Mouse (Mus musculus): ENCODE data around the gene Eif3l. TPM values are rescaled to one million over a fixed set of nuclear protein-coding genes. Genes with fewer than 3 reads are reported as not detected.

Eif3l gene
- polyA plus RNA-seq, 1 experiment from 2014 or later: 96.7 TPM

DNA sequence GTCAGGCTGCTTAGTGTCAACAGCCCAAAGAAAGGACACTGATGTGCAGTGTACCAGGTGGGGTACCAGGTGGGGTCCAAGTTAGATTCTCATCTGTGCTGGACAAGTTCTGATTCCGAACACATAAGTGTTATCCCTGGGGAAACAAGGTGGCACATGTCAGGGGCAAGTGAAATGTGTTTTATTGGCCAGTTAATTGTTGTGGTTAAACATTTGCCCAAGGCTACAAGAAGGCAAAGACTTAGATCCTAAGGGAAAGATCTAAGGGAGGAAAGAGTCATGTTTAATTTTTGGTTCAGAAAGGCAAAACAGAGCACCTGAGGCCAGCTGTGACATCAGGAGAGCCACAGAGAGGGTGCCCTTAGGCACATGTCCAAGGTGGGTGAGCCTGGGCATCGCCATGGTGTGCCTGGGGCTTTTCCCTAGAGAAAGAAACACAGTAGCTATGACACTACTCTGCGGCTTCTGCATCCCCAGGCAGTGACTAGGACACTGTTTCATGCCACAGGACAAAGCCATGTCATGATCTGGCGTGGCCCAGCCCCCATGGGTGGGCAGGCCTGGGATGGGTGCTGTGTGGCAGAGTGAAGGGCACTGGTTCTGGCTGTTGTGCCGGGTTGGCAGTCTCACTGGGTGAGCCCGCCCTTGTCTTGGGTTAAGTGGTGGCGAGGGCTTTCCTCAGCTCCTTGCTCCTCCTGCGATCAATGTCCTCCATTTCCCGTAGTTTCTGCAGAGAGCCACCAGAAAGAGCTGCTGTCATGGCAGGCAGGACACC, 59.7 kb downstream of the Eif3l start:
- Histone ChIP-seq H3K4me3 (ENCODE audit: inconsistent target) (no peak overlapping the region), H3K36me3 (ENCODE audit: inconsistent target) (peaks cover 36% of the 10 kb centered on the region), H3K27ac (no peak overlapping the region), H3K79me2 (ENCODE audit: inconsistent target) (no peaks in the 10 kb centered on the region)
- 94% methylated on average over 9 of the region's 9 CpGs for WGBS (ENCODE audit: missing documents)

DNA sequence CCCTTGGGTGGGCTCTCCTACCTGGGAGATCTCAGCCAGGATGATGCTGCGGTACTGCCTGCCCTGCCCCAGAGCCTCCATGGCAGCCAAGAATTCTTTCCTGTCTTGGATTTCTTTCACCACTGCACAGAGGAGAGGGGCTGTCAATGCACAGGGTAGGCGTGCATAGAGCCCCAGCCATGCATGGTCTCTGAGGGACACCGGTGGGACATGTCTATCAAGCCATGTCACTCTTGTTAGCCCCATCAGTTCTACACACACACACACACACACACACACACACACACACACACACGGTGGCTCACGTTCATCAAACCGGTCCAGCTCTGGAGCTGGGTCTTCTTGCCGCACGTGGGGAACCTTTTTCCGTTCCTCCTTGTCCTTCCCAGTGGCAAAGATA, 60.4 kb downstream of the Eif3l start:
- 82% methylated on average over 9 of the region's 9 CpGs for WGBS (ENCODE audit: missing documents)
- Histone ChIP-seq H3K36me3 (ENCODE audit: inconsistent target) (peaks cover 30% of the 10 kb centered on the region), H3K4me3 (ENCODE audit: inconsistent target) (no peak overlapping the region), H3K27ac (no peak overlapping the region), H3K79me2 (ENCODE audit: inconsistent target) (no peaks in the 10 kb centered on the region)

DNA sequence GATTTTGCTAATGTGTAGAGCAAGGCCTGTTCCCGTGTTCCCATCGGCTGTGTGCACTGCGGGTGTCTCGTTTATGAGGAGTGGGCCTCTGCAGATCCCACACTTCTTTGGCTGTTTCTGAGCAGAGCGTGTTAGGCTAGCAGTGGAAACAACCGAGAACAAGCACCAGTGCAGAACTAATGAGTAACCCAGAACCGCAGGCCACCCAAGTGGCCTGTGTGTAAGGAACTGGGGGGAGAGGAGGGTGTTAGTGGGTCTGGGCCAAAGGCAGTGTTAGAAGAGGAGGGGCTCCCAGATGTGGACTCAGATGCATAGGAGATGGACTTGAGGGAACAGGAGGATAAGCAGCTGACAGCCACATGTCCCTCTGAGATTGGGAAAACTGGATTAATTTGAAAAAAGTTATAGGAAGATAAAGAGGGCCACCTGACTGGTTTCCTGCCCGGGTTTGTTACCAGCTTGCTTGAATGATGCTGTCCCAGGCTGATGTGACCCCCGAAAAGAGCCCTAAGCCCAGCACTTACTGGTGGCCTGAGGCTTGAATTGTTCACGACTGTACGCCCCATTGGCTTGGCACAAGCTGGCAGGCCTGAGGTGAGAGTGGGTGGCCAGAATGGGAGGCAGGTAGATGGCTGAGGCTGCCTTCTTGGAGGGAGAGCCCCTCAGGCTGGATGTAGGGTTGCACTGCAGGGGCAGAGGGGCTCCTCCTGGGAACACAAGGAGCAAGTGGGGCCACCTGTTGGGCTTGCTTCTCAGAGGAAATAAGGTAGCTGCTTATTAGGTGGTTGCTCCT, 61.0 kb downstream of the Eif3l start:
- Histone ChIP-seq H3K79me2 (ENCODE audit: inconsistent target) (no peaks in the 10 kb centered on the region), H3K36me3 (ENCODE audit: inconsistent target) (peaks cover 23% of the 10 kb centered on the region), H3K27ac (no peak overlapping the region), H3K4me3 (ENCODE audit: inconsistent target) (no peak overlapping the region)
- 79% methylated on average over 11 of the region's 11 CpGs for WGBS (ENCODE audit: missing documents)

DNA sequence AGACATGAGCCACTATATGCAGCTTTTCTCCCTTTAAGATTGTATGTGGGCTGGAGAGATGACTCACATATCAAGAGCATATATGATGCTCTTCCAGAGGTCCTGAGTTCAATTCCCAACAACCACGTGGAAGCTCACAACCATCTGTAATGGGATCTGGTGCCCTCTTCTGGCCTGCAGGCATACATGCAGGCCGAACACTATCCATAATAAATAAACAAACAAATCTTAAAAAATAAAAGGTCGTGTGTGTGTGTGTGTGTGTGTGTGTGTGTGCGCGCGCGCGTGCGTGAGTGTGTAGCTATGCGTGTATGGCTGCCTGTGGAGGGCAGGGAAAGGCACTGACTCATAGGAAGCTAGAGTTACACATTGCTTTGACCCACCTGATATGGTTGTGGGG, 64.7 kb downstream of the Eif3l start:
- Histone ChIP-seq H3K4me3 (ENCODE audit: inconsistent target) (no peak overlapping the region), H3K36me3 (ENCODE audit: inconsistent target) (peaks cover 6% of the 10 kb centered on the region; the same call in 1 of the 2 replicates), H3K27ac (no peak overlapping the region), H3K79me2 (ENCODE audit: inconsistent target) (peaks cover 15% of the 10 kb centered on the region)
- 45% methylated on average over 9 of the region's 10 CpGs for WGBS (ENCODE audit: missing documents)

DNA sequence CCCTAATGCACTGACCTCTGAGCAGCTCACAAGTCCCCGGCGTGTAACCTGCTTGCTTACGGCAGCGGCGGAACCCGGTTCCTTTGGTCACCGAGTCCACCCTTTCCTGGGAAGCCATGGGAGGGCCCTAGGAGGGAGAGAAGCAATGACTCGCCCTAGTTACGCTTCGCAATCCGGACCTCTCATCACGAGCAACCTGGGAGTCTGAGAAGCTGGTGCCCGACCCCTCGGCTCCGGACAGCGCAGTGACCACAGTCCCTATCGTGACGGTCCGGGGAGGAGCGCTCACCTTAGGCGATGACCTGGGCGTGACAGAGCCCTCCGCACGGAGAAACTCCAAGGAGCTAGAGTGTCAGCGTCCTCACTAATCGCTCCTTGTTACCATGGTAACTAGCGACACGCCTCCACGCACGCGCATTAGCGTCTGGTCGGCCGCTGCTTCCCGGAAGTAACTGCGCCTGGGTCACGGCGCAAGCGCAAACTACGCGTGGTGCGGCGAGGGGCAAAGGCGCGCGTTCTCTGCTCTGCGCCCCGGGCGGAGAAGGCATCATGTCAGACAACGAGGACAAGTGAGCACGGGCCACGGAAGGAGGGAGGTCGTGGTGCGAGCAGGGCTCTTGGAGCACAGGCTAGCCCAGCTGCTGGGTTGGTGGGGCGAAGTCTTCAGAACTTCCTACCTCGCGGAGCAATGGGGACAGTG, 66.0 kb downstream of the Eif3l start, which contains the start of the genes Polr2f and 1700088E04Rik:
Gene Polr2f (plus strand): TSS at position 144 of the 700 bp plus-strand sequence.
Gene 1700088E04Rik (minus strand): TSS at position 388 of the 700 bp plus-strand sequence.
- Histone ChIP-seq H3K79me2 (ENCODE audit: inconsistent target) (peaks cover 15% of the 10 kb centered on the region), H3K27ac (peak within 1 kb of the TSS; percentile 42), H3K36me3 (ENCODE audit: inconsistent target) (peaks cover 17% of the 10 kb centered on the region; the same call in 1 of the 2 replicates), H3K4me3 (ENCODE audit: inconsistent target) (peak within 1 kb of the TSS; percentile 97)
- under 1% methylated on average over 57 of the region's 57 CpGs for WGBS (ENCODE audit: missing documents)

DNA sequence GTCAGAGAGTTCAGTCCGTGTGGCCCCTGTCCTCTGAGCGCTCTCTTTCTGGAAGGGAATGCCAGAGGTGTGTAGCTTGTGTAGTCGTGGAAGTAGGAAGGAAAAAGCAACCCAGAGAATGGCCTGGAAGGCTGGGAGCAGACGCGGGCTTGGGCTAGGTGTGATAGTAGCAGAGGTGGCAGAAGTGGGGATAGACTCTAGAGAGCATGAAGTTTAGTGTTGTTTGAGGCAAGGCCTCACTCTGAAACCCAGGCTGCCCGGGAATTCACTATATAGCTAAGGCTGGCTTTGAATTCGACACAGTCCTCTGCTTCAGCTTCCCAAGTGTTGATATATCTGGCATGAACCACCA, 66.6 kb downstream of the Eif3l start:
- Histone ChIP-seq H3K4me3 (ENCODE audit: inconsistent target) (peak overlapping the region; percentile 97), H3K27ac (peak overlapping the region; percentile 42), H3K79me2 (ENCODE audit: inconsistent target) (peaks cover 15% of the 10 kb centered on the region), H3K36me3 (ENCODE audit: inconsistent target) (peaks cover 23% of the 10 kb centered on the region; the same call in 1 of the 2 replicates)
- 2% methylated on average over 7 of the region's 7 CpGs for WGBS (ENCODE audit: missing documents)

DNA sequence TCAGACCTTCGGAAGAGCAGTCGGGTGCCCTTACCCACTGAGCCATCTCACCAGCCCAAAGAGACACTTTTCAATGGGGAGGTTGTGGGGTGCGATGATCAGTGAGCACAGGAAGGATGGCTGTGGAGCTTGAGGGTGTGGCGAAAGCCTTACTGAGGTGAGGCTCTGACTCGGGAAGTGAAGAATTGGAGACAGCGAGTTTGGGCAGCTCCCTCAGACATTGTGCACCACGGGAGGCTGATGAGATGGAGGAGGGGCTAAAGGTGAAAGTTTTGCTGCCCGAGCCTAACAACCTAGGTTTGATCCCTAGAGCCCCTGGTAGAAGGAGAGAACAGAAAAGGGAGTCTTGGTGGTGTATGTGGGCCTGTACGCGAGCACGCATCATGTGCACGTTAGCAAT, 68.3 kb downstream of the Eif3l start:
- Histone ChIP-seq H3K27ac (no peak overlapping the region), H3K4me3 (ENCODE audit: inconsistent target) (no peak overlapping the region), H3K79me2 (ENCODE audit: inconsistent target) (peaks cover 15% of the 10 kb centered on the region), H3K36me3 (ENCODE audit: inconsistent target) (peaks cover 38% of the 10 kb centered on the region; the same call in 1 of the 2 replicates)
- WGBS (ENCODE audit: missing documents): 92% methylated on average over 11 of the region's 12 CpGs

Other genes starting within 250 kb of the Eif3l start
- not detected in 3 replicates for gene Cdc42ep1, start 232.6 kb upstream of the Eif3l start, polyA plus RNA-seq (2018)
- not detected in 3 replicates for gene Lgals2, start 219.7 kb upstream of the Eif3l start, polyA plus RNA-seq (2018)
- gene Gga1, start 198.0 kb upstream of the Eif3l start, polyA plus RNA-seq (2018): 54.0 to 74.5 TPM (median 65.4 TPM) in 3 replicates
- 0.25 to 0.59 TPM in 2 of 3 replicates, not detected in the other for gene Gm49510, start 175.5 kb upstream of the Eif3l start, polyA plus RNA-seq (2018)
- gene Sh3bp1, start 175.4 kb upstream of the Eif3l start, polyA plus RNA-seq (2018): 67.4 to 90.3 TPM (median 70.9 TPM) in 3 replicates
- gene Pdxp, start 161.3 kb upstream of the Eif3l start, polyA plus RNA-seq (2018): 0.13 to 1.2 TPM (median 0.70 TPM) in 3 replicates
- 1,502 to 3,219 TPM (median 3,114 TPM) in 3 replicates for gene Lgals1, start 148.5 kb upstream of the Eif3l start, polyA plus RNA-seq (2018)
- 18.3 to 26.2 TPM (median 18.5 TPM) in 3 replicates for gene Nol12, start 140.2 kb upstream of the Eif3l start, polyA plus RNA-seq (2018)
- gene Triobp, start 127.5 kb upstream of the Eif3l start, polyA plus RNA-seq (2018): 27.0 to 38.5 TPM (median 29.5 TPM) in 3 replicates
- 47.1 to 75.1 TPM (median 48.4 TPM) in 3 replicates for gene H1f0, start 46.7 kb upstream of the Eif3l start, polyA plus RNA-seq (2018)
- not detected in 3 replicates for gene Galr3, start 33.3 kb upstream of the Eif3l start, polyA plus RNA-seq (2018)
- gene Ankrd54, start 12.3 kb upstream of the Eif3l start, polyA plus RNA-seq (2018): 3.9 to 9.7 TPM (median 8.3 TPM) in 3 replicates
- gene Micall1, start 33.7 kb downstream of the Eif3l start, polyA plus RNA-seq (2018): 6.4 to 9.0 TPM (median 7.9 TPM) in 3 replicates
- 27.6 to 119 TPM (median 69.4 TPM) in 3 replicates for gene Polr2f, start 65.8 kb downstream of the Eif3l start, polyA plus RNA-seq (2018)
- gene 1700088E04Rik, start 66.1 kb downstream of the Eif3l start, polyA plus RNA-seq (2018): 0.56 to 1.1 TPM (median 0.74 TPM) in 3 replicates
- gene Sox10, start 90.1 kb downstream of the Eif3l start, polyA plus RNA-seq (2018): not detected in 3 replicates
- gene Pick1, start 154.0 kb downstream of the Eif3l start, polyA plus RNA-seq (2018): 4.9 to 9.4 TPM (median 7.0 TPM) in 3 replicates
- gene Gm49486, start 154.2 kb downstream of the Eif3l start, polyA plus RNA-seq (2018): not detected in 3 replicates
- not detected in 3 replicates for gene Slc16a8, start 179.6 kb downstream of the Eif3l start, polyA plus RNA-seq (2018)
- not detected in 3 replicates for gene Baiap2l2, start 210.4 kb downstream of the Eif3l start, polyA plus RNA-seq (2018)